In the genomic region with DNA sequence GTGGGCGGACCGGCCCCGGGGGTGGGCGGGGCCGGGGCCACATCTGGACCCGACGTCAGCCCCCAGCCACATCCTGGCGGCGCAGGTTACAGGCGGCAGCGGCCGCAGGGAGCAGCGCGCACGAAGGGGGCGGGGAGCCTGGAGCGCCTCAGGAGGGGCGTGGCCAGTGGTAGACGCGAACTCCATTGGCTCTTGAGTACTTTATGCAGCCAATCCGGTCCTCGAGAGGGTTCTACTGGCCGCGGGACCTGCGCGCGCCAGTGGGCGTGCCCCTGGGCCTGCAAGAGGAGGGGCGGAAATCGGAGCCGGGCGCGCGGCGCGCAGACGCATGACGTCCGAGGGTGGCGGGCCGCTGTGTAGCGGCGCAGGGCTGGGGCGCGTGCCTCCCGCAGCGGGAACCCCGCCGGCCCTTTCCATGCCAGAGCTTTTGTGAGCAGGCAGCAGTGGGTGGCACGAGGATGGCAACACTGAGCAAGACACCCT, we compare ENCODE assay signal across 8 mouse cellular contexts. TPM values are rescaled to one million over a fixed set of nuclear protein-coding genes. Genes with fewer than 3 reads are reported as not detected.
DNase-seq lines count a peak whose midpoint lies in the region; ATAC-seq and TF ChIP-seq lines count a peak whose summit lies in the region.

A gene (minus strand): TSS at position 2 of the 483 bp plus-strand sequence.

- DNase-seq in c-Kit-positive CD71-negative TER-119-negative erythroid progenitor cells, embryonic 14.5 days (ENCODE audit: low read depth): peak; percentile 96
- DNase-seq in forebrain, embryonic 10.5 days (ENCODE audit: extremely low spot score, low spot score): peak; percentile 96
- peak; percentile 98 to 99 for DNase-seq in kidney, postnatal 25 days
- DNase-seq in liver, embryonic 14.5 days (ENCODE audit: low read depth in 3 of 3, low spot score in 3 of 3): peak; percentile 98 to 99 (median 99)
- peak; percentile 99 for DNase-seq in neural tube, embryonic 11.5 days (ENCODE audit: low spot score)
- peak; percentile 99 for DNase-seq in stomach, postnatal 0 days (ENCODE audit: low spot score)

- TF ChIP-seq EP300 in liver, embryonic 14.5 days (IDR thresholded peaks at IDR 0.05; ENCODE audit: low read depth): 0 out of 2 replicates have a peak, but pooled peaks have one; percentile 39
- no peak for TF ChIP-seq EP300 in stomach, postnatal 0 days (optimal IDR thresholded peaks at IDR 0.05)

- H3K4me2 ChIP-seq in heart, embryonic 15.5 days: peak within 1 kb of the TSS; percentile 81
- peak within 1 kb of the TSS; percentile 97 for H3K4me2 ChIP-seq in liver, embryonic 14.5 days (ENCODE audit: low read depth)
- peak within 1 kb of the TSS; percentile 94 for H3K4me2 ChIP-seq in neural tube, embryonic 11.5 days (ENCODE audit: low read depth)
- peak within 1 kb of the TSS; percentile 86 for H3K4me2 ChIP-seq in stomach, postnatal 0 days (replicated peaks; ENCODE audit: low read depth)

- H3K9me3 ChIP-seq in forebrain, embryonic 10.5 days: no peaks in the 10 kb centered on the region
- no peaks in the 10 kb centered on the region for H3K9me3 ChIP-seq in heart, embryonic 15.5 days (replicated peaks)
- H3K9me3 ChIP-seq in liver, embryonic 14.5 days (ENCODE audit: control insufficient read depth, low read length): no peaks in the 10 kb centered on the region
- H3K9me3 ChIP-seq in neural tube, embryonic 11.5 days (ENCODE audit: control insufficient read depth, low read length): no peaks in the 10 kb centered on the region
- H3K9me3 ChIP-seq in stomach, postnatal 0 days (ENCODE audit: control insufficient read depth, low read length): no peaks in the 10 kb centered on the region

- under 1% methylated on average over 48 of the region's 50 CpGs for WGBS in forebrain, embryonic 10.5 days
- under 1% methylated on average over 49 of the region's 50 CpGs for WGBS in heart, embryonic 15.5 days
- WGBS in liver, embryonic 14.5 days (ENCODE audit: insufficient replicate concordance): 0% methylated on average over 50 of the region's 50 CpGs
- WGBS in neural tube, embryonic 11.5 days: under 1% methylated on average over 48 of the region's 50 CpGs
- under 1% methylated on average over 45 of the region's 50 CpGs for WGBS in stomach, postnatal 0 days

- peaks cover 50% of the 10 kb centered on the region for H3K4me1 ChIP-seq in forebrain, embryonic 10.5 days
- peaks cover 27% of the 10 kb centered on the region for H3K4me1 ChIP-seq in heart, embryonic 15.5 days (replicated peaks)
- peaks cover 38 to 43% of the 10 kb centered on the region in 2 experiments for H3K4me1 ChIP-seq in liver, embryonic 14.5 days (replicated peaks; ENCODE audit: control insufficient read depth in 2 of 2, insufficient read depth in 2 of 2, low read length in 1 of 2)
- peaks cover 12% of the 10 kb centered on the region for H3K4me1 ChIP-seq in neural tube, embryonic 11.5 days (ENCODE audit: control insufficient read depth, insufficient read depth, low read length)
- H3K4me1 ChIP-seq in stomach, postnatal 0 days (replicated peaks; ENCODE audit: control insufficient read depth, insufficient read depth): 0 out of 2 replicates have a peak, but pooled peaks cover 2% of the 10 kb centered on the region

- peaks cover 20% of the 10 kb centered on the region for H3K27me3 ChIP-seq in forebrain, embryonic 10.5 days (ENCODE audit: poor library complexity, severe bottlenecking)
- H3K27me3 ChIP-seq in heart, embryonic 15.5 days: no peaks in the 10 kb centered on the region
- H3K27me3 ChIP-seq in liver, embryonic 14.5 days (ENCODE audit: control insufficient read depth, insufficient read depth, low read length): no peaks in the 10 kb centered on the region
- H3K27me3 ChIP-seq in neural tube, embryonic 11.5 days (ENCODE audit: control insufficient read depth, insufficient read depth, low read length): no peaks in the 10 kb centered on the region
- no peaks in the 10 kb centered on the region for H3K27me3 ChIP-seq in stomach, postnatal 0 days (ENCODE audit: control insufficient read depth, insufficient read depth, low read length)

- peak within 1 kb of the TSS; percentile 87 for H3K9ac ChIP-seq in heart, embryonic 15.5 days
- peak within 1 kb of the TSS; percentile 73 for H3K9ac ChIP-seq in liver, embryonic 14.5 days (replicated peaks)
- H3K9ac ChIP-seq in neural tube, embryonic 11.5 days (ENCODE audit: low read length): peak within 1 kb of the TSS; percentile 92
- H3K9ac ChIP-seq in stomach, postnatal 0 days (ENCODE audit: low read length): peak within 1 kb of the TSS; percentile 92

- TF ChIP-seq CTCF in liver, embryonic 14.5 days (IDR thresholded peaks at IDR 0.05; ENCODE audit: low read depth): no peak
- TF ChIP-seq CTCF in stomach, postnatal 0 days (IDR thresholded peaks at IDR 0.05; ENCODE audit: low read depth): no peak

- H3K27ac ChIP-seq in forebrain, embryonic 10.5 days: peak within 1 kb of the TSS; percentile 95
- peak within 1 kb of the TSS; percentile 99 for H3K27ac ChIP-seq in heart, embryonic 15.5 days
- H3K27ac ChIP-seq in liver, embryonic 14.5 days: peak within 1 kb of the TSS; percentile 81
- H3K27ac ChIP-seq in neural tube, embryonic 11.5 days (ENCODE audit: low read depth, low read length): peak within 1 kb of the TSS; percentile 91
- H3K27ac ChIP-seq in stomach, postnatal 0 days (replicated peaks): peak within 1 kb of the TSS; percentile 98

- ATAC-seq in CD4-positive, CD25-positive, alpha-beta regulatory T cell, adult 4 months: peak; percentile 70
- peak; percentile 89 for ATAC-seq in heart, embryonic 15.5 days (replicated peaks; ENCODE audit: insufficient number of reproducible peaks, insufficient read depth, low FRiP score, low read depth)
- peak; percentile 83 for ATAC-seq in liver, embryonic 14.5 days (ENCODE audit: insufficient read depth)
- peak; percentile 92 for ATAC-seq in neural tube, embryonic 11.5 days (ENCODE audit: insufficient read depth, low FRiP score, low TSS enrichment)
- ATAC-seq in stomach, postnatal 0 days (ENCODE audit: low FRiP score, low TSS enrichment): peak; percentile 92

- H3K36me3 ChIP-seq in forebrain, embryonic 10.5 days (replicated peaks): no peaks in the 10 kb centered on the region
- no peaks in the 10 kb centered on the region for H3K36me3 ChIP-seq in heart, embryonic 15.5 days
- H3K36me3 ChIP-seq in liver, embryonic 14.5 days (replicated peaks; ENCODE audit: control insufficient read depth, insufficient read depth, low read depth): no peaks in the 10 kb centered on the region
- no peaks in the 10 kb centered on the region for H3K36me3 ChIP-seq in neural tube, embryonic 11.5 days (ENCODE audit: control insufficient read depth, insufficient read depth, low read length)
- H3K36me3 ChIP-seq in stomach, postnatal 0 days (ENCODE audit: control insufficient read depth, insufficient read depth, low read length): no peaks in the 10 kb centered on the region

- H3K4me3 ChIP-seq in forebrain, embryonic 10.5 days: peak within 1 kb of the TSS; percentile 93
- peak within 1 kb of the TSS; percentile 89 for H3K4me3 ChIP-seq in heart, embryonic 15.5 days
- peak within 1 kb of the TSS; percentile 75 to 89 for H3K4me3 ChIP-seq in liver, embryonic 14.5 days (ENCODE audit: insufficient read depth in 1 of 2, low read depth in 2 of 2, low read length in 2 of 2)
- H3K4me3 ChIP-seq in neural tube, embryonic 11.5 days (ENCODE audit: low read depth, low read length): peak within 1 kb of the TSS; percentile 93
- peak within 1 kb of the TSS; percentile 86 for H3K4me3 ChIP-seq in stomach, postnatal 0 days (ENCODE audit: low read depth, low read length)

RNA-seq across cellular contexts. Expression of the gene that starts here (rescaled TPM):
- polyA plus RNA-seq in CD4-positive, CD25-positive, alpha-beta regulatory T cell, adult 4 months (2017; shearing (Covaris generic)): 100 to 1,000 TPM; 209 to 217 TPM
- 23.1 and 23.8 TPM in 2 replicates for polyA plus RNA-seq in forebrain, embryonic 10.5 days (2016; fragmentation: Nextera tagmentation; extraction: Ambion mirVana)
- polyA plus RNA-seq in heart, embryonic 15.5 days (2015; fragmentation: Nextera tagmentation; extraction: Ambion mirVana): 23.4 and 25.6 TPM in 2 replicates
- 3.2 and 3.4 TPM in 2 replicates for polyA plus RNA-seq in liver, embryonic 14.5 days (2012; rRNA removed)
- polyA plus RNA-seq in liver, embryonic 14.5 days (2014; fragmentation: Nextera tagmentation; extraction: Ambion mirVana): 12.8 and 15.8 TPM in 2 replicates
- 31.6 and 33.8 TPM in 2 replicates for polyA plus RNA-seq in neural tube, embryonic 11.5 days (2014; fragmentation: Nextera tagmentation; extraction: Ambion mirVana)
- polyA plus RNA-seq in stomach, postnatal 0 days (2015; fragmentation: Nextera tagmentation; extraction: Ambion mirVana): 25.0 and 26.9 TPM in 2 replicates

Comparison
In these comparisons a context has a peak if more than half of its experiments do, and no peak if none do; other contexts are left out.
1. Peak in every context shown above with its lines: DNase-seq, ATAC-seq, H3K4me3 ChIP-seq and H3K27ac ChIP-seq.